Mouse (Mus musculus) E14TG2a.4 (cell line): ENCODE results near the gene Uchl5.

ENCODE experiments used
- H3K27me3 ChIP-seq: 2 replicates; pipeline ENCODE4 v1.6.1; 2014; ENCODE audit warnings: low read length, control low read depth; ENCODE audit not compliant: insufficient read depth
- H3K36me3 ChIP-seq: 2 replicates; pipeline ENCODE4 v1.6.1; 2014; ENCODE audit warnings: low read length, control low read depth; ENCODE audit not compliant: insufficient read depth
- H3K4me1 ChIP-seq: replicated peaks from 2 replicates; pipeline ENCODE4 v1.6.1; 2014; ENCODE audit warnings: low read depth, low read length, control low read depth
- H3K4me3 ChIP-seq: replicated peaks from 2 replicates; pipeline ENCODE4 v1.5.1; 2014; ENCODE audit warnings: mild to moderate bottlenecking, low read length
- H3K9me3 ChIP-seq: 2 replicates; pipeline ENCODE4 v1.6.1; 2014; ENCODE audit warnings: low read length, control low read depth
- CTCF ChIP-seq: conservative IDR thresholded peaks from 2 replicates; pipeline ENCODE4 v1.5.1; 2014; ENCODE audit warnings: low read length
- NANOG ChIP-seq: IDR thresholded peaks from 2 replicates; pipeline ENCODE4 v1.6.1; 2014; ENCODE audit warnings: borderline replicate concordance, low read length, mixed read lengths
- POU5F1 ChIP-seq: IDR thresholded peaks from 2 replicates; pipeline ENCODE4 v1.6.1; 2014; ENCODE audit warnings: low read length, borderline replicate concordance

Gene Uchl5

DNA sequence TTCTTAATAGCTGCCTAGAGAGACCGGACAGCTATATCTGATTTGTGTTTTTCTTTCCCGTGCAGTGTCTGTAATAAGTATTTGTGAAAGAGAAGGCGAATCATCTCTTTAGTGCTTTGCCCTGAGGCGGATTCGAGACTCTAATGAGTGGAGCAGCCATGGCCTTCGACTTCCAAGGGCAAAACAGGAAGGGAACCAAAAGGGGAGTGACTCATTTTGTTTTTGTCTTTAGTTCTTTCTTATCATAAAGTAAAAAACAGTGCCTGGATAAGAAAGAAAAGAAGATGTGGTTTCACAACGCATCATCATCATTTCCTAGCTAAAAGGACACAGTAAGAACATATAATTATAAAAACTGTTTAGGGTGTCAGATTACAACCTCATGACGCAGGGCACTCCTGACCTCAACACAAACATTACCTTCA, 76.6 kb downstream of the Uchl5 start:
- Histone ChIP-seq H3K27me3 (no peaks in the 10 kb centered on the region), H3K4me1 (no peaks in the 10 kb centered on the region), H3K36me3 (no peaks in the 10 kb centered on the region), H3K9me3 (0 out of 2 replicates have a peak, but pooled peaks cover 5% of the 10 kb centered on the region), H3K4me3 (no peak overlapping the region)
- TF ChIP-seq POU5F1 (no peak), NANOG (no peak), CTCF (no peak)

GRCm38 (mm10) chr1:143855706-143856105, 78.6 kb downstream of the Uchl5 start:
- TF ChIP-seq NANOG (no peak), CTCF (no peak), POU5F1 (no peak)
- no peaks in the 10 kb centered on the region for H3K27me3 ChIP-seq
- no peaks in the 10 kb centered on the region for H3K4me1 ChIP-seq
- no peaks in the 10 kb centered on the region for H3K36me3 ChIP-seq
- H3K4me3 ChIP-seq = no peak overlapping the region
- H3K9me3 ChIP-seq = peaks cover 2% of the 10 kb centered on the region; the same call in 1 of the 2 replicates
